Mouse (Mus musculus): Measurements from ENCODE around the gene Dph7. TPM values are rescaled to one million over a fixed set of nuclear protein-coding genes. Genes with fewer than 3 reads are reported as not detected.
"Not testable (repeated sequence)": the region's sequence is repeated elsewhere in the genome, so short reads cannot be mapped to it uniquely, and the experiment has no call there.

The Dph7 gene
- polyA plus RNA-seq, 1 experiment from 2014 or later, result 22.3 TPM

DNA sequence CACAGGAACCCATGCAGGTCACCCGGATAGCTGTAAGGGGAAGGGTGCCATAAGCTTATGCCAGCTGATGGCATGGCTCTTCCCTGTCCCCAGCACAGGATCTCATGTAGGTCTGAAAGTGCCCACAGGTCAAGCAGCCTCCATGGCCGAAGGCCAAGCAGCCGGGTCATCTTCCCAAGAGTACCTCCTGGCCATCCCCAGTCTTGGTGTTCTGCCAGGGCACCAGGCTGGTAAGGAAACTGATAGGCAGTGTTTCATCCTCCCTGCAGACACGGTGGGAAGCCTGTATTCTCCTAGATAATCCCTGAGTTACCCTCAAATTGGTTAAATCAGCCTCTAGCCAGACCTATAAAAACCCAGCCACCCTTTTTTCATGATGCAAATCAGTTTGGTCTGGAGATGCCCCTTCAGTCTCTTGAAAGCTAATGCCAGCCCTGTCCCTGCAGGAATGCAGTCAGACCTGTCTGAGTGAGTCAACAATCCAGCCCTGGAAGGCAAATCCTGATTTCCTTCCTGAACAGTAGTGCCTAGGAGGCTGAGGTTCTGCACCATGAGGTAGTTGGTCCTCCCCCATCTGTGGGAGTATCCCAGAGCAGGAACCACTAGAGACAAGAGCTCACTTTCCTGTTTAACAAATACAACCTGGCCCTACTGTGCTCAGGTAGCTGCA lies 34.3 kb upstream of the Dph7 start:
- no peaks in the 10 kb centered on the region for H3K9me3 ChIP-seq (ENCODE audit: control insufficient read depth, low read length)
- ATAC-seq (ENCODE audit: low read depth), result peak; percentile 92
- H3K27me3 ChIP-seq (ENCODE audit: control insufficient read depth, insufficient read depth, low read depth, low read length), result no peaks in the 10 kb centered on the region
- H3K27ac ChIP-seq (ENCODE audit: low read length), result peak overlapping the region; percentile 99
- H3K4me3 ChIP-seq (ENCODE audit: low read length), result peak overlapping the region; percentile 17
- WGBS, result 48% methylated on average over 4 of the region's 4 CpGs
- H3K4me2 ChIP-seq (ENCODE audit: low read depth, low read length), result peak overlapping the region; percentile 49
- H3K36me3 ChIP-seq (ENCODE audit: control insufficient read depth, insufficient read depth, low read length), result no peaks in the 10 kb centered on the region; the same call in 1 of the 2 replicates
- peak overlapping the region; percentile 36; the same call in 1 of the 2 replicates for H3K9ac ChIP-seq (ENCODE audit: low read length)
- H3K4me1 ChIP-seq (replicated peaks; ENCODE audit: control insufficient read depth, insufficient read depth, low read length), result peaks cover 24% of the 10 kb centered on the region

DNA sequence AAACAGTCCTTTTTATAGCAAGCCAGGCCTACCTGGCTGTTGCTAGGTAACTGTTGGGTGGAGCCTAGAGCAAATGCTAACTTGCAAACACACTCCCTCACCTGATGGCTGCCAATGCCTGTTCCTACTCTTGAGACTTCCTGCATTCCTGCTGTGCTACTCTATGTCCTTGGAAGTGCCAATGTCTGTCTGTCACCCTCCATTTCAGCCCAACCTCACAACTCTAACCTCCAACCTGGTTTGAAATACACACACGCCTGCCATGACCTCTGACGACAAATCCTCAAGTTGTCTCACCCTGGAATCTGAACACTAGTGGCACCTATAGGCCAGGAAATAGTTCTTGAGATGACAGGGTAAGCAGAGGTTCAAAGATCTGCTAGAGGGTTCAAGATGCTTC lies 33.1 kb upstream of the Dph7 start:
- Histone ChIP-seq H3K4me2 (ENCODE audit: low read depth, low read length) (no peak overlapping the region), H3K9ac (ENCODE audit: low read length) (no peak overlapping the region), H3K36me3 (ENCODE audit: control insufficient read depth, insufficient read depth, low read length) (no peaks in the 10 kb centered on the region; the same call in 1 of the 2 replicates), H3K4me3 (ENCODE audit: low read length) (no peak overlapping the region), H3K27me3 (ENCODE audit: control insufficient read depth, insufficient read depth, low read depth, low read length) (no peaks in the 10 kb centered on the region), H3K27ac (ENCODE audit: low read length) (peak overlapping the region; percentile 99), H3K9me3 (ENCODE audit: control insufficient read depth, low read length) (no peaks in the 10 kb centered on the region), H3K4me1 (replicated peaks; ENCODE audit: control insufficient read depth, insufficient read depth, low read length) (peaks cover 24% of the 10 kb centered on the region)
- peak; percentile 56 for ATAC-seq (ENCODE audit: low read depth)
- 22% methylated on average over 2 of the region's 2 CpGs for WGBS

DNA sequence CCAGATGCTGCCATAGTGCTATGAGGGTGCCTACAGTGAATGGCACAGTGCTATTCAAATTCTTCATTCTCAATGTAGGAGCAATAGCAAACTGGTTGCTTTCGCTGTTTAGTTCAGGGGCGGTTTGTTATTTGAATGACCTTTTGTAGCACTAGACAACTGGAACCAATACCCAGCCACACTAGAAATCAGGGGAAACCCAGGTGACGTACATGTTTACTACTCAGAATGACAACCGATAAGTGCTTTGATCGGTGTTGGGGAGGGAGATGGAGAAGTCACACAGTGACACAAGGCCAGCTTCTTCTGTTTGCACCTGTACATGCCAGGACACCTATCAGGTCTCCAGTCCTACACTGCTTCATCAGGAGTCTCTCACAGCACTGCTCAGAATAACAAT lies 32.6 kb upstream of the Dph7 start:
- WGBS, result 90% methylated on average over 5 of the region's 5 CpGs
- peak overlapping the region; percentile 99 for H3K27ac ChIP-seq (ENCODE audit: low read length)

DNA sequence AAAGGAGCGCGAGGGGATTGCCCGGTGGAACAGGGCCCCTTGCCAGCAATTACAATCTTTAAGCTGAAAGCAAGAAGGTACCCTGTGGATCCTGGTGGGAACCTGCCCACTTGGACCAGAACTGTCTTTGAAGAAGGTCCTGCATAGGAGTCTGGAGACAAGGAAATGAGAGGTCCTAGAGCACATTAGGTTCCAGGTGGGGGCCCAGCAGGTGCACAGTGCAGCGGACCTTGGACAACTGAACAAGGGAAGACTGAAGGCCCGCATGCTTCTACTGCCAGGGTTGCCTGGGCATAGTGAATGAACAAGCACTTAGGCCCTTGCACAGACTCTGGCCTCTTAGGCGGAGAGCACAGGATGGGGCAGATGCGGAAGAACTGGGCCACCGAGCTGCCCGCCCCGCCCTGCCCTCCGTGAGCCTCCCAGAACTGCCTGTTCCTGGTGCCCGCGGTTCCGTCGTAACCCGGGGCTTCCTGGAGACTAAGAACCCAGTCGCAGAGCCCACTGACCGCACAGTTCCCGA lies 27.7 kb upstream of the Dph7 start:
- Histone ChIP-seq H3K27ac (ENCODE audit: low read length) (peak overlapping the region; percentile 97), H3K4me2 (ENCODE audit: low read depth, low read length) (peak overlapping the region; percentile 97), H3K27me3 (ENCODE audit: control insufficient read depth, insufficient read depth, low read depth, low read length) (no peaks in the 10 kb centered on the region), H3K4me3 (ENCODE audit: low read length) (peak overlapping the region; percentile 85), H3K9me3 (ENCODE audit: control insufficient read depth, low read length) (no peaks in the 10 kb centered on the region), H3K36me3 (ENCODE audit: control insufficient read depth, insufficient read depth, low read length) (no peaks in the 10 kb centered on the region), H3K4me1 (replicated peaks; ENCODE audit: control insufficient read depth, insufficient read depth, low read length) (peaks cover 12% of the 10 kb centered on the region), H3K9ac (ENCODE audit: low read length) (peak overlapping the region; percentile 90)
- peak; percentile 64 for ATAC-seq (ENCODE audit: low read depth)
- WGBS, result 4% methylated on average over 18 of the region's 19 CpGs

More for the DNA sequence above, 32.6 kb upstream of the Dph7 start:
- Histone ChIP-seq H3K27me3 (ENCODE audit: control insufficient read depth, insufficient read depth, low read depth, low read length) (no peaks in the 10 kb centered on the region), H3K4me2 (ENCODE audit: low read depth, low read length) (no peak overlapping the region), H3K9me3 (ENCODE audit: control insufficient read depth, low read length) (no peaks in the 10 kb centered on the region), H3K36me3 (ENCODE audit: control insufficient read depth, insufficient read depth, low read length) (no peaks in the 10 kb centered on the region; the same call in 1 of the 2 replicates), H3K4me1 (replicated peaks; ENCODE audit: control insufficient read depth, insufficient read depth, low read length) (peaks cover 27% of the 10 kb centered on the region), H3K4me3 (ENCODE audit: low read length) (no peak overlapping the region), H3K9ac (ENCODE audit: low read length) (no peak overlapping the region)
- ATAC-seq (ENCODE audit: low read depth), result no peak

DNA sequence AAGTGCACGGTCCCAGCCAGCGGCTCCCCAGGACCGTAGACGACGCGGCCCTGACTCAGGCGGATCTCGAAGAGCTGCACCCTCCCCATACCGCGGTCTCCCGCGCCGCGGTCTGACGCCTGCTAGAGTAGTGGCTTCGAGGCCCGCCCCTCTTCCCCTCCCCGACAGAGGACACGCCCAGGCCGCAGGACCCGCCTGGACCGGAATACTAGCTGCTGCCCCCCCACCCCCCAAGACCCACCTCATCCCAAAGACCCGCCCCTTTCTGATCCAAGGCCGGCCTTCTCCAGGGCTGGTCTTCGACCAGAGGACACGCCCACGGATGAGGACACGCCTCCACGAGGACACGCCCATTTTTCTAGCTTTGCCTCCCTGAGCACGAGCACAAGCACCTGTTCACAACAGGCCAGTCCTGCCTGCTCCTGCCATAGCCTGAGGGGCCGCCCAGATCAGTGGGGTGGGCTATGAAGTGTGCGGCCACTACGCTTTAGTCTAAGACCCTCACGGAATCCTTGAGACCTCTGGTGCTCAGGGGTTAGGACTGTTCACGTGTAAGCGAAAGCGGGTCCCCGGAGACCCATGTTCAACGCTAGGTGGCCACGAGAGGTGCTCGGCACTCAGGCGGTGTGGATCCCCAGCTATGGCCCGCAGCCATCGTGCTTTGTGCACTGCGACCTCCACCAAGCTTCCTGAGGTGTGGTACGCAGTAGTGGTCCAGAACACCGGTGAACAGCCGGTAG lies 27.0 kb upstream of the Dph7 start, which contains the start of gene Arrdc1:
Gene Arrdc1, minus strand, starts transcription at position 196 of the 740 bp plus-strand sequence.
- WGBS, result under 1% methylated on average over 48 of the region's 49 CpGs
- H3K27me3 ChIP-seq (ENCODE audit: control insufficient read depth, insufficient read depth, low read depth, low read length), result no peaks in the 10 kb centered on the region
- H3K9ac ChIP-seq (ENCODE audit: low read length), result peak within 1 kb of the TSS; percentile 90
- no peaks in the 10 kb centered on the region for H3K9me3 ChIP-seq (ENCODE audit: control insufficient read depth, low read length)
- H3K4me1 ChIP-seq (replicated peaks; ENCODE audit: control insufficient read depth, insufficient read depth, low read length), result peaks cover 8% of the 10 kb centered on the region
- peak; percentile 95 for ATAC-seq (ENCODE audit: low read depth)
- peak within 1 kb of the TSS; percentile 97 for H3K4me2 ChIP-seq (ENCODE audit: low read depth, low read length)
- H3K4me3 ChIP-seq (ENCODE audit: low read length), result peak within 1 kb of the TSS; percentile 85
- no peaks in the 10 kb centered on the region for H3K36me3 ChIP-seq (ENCODE audit: control insufficient read depth, insufficient read depth, low read length)
- H3K27ac ChIP-seq (ENCODE audit: low read length), result peak within 1 kb of the TSS; percentile 97

DNA sequence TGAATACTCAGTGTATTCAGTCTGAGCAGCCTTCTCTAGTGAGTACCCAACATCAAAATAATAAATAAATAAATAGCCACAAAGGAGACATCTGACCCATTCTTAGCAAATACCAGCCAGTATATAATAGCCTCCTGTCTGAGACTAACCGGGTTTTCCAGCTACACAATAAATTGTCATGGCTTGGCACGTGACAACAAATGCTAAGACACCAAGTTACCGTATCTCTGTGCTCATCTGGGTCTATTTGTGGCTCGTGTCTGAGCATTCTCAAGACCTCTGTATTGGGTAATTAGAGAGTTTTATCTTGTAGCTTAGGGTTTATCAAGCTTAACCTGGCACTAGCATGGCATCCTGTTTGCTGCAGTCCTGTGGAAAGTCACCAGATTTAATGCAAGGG lies 20.1 kb upstream of the Dph7 start:
- Histone ChIP-seq H3K27ac (ENCODE audit: low read length) (no peak overlapping the region), H3K36me3 (ENCODE audit: control insufficient read depth, insufficient read depth, low read length) (no peaks in the 10 kb centered on the region), H3K4me1 (replicated peaks; ENCODE audit: control insufficient read depth, insufficient read depth, low read length) (no peaks in the 10 kb centered on the region), H3K4me2 (ENCODE audit: low read depth, low read length) (no peak overlapping the region), H3K9me3 (ENCODE audit: control insufficient read depth, low read length) (no peaks in the 10 kb centered on the region), H3K27me3 (ENCODE audit: control insufficient read depth, insufficient read depth, low read depth, low read length) (no peaks in the 10 kb centered on the region), H3K9ac (ENCODE audit: low read length) (no peak overlapping the region), H3K4me3 (ENCODE audit: low read length) (no peak overlapping the region)
- ATAC-seq (ENCODE audit: low read depth), result no peak
- WGBS, result 77% methylated on average over 4 of the region's 4 CpGs

DNA sequence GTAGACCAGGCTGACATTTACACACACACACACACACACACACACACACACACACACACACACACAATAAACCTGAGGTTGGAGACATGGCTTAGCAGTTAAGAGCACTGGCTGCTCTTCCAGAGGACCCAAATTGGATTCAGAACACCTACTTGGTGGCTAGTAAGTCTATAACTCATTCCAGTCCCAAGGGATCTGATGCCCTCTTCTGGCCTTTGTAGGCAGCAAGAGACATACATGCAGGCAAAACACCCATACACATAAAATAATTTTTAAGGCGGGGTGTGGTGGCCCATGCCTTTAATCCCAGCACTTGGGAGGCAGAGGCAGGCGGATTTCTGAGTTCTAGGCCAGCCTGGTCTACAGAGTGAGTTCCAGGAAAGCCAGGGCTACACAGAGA lies 17.9 kb upstream of the Dph7 start:
- not testable (repeated sequence) for H3K27me3 ChIP-seq (ENCODE audit: control insufficient read depth, insufficient read depth, low read depth, low read length); H3K4me2 ChIP-seq (ENCODE audit: low read depth, low read length); H3K9me3 ChIP-seq (ENCODE audit: control insufficient read depth, low read length); H3K27ac ChIP-seq (ENCODE audit: low read length); H3K36me3 ChIP-seq (ENCODE audit: control insufficient read depth, insufficient read depth, low read length); H3K4me1 ChIP-seq (replicated peaks; ENCODE audit: control insufficient read depth, insufficient read depth, low read length); H3K4me3 ChIP-seq (ENCODE audit: low read length); ATAC-seq (ENCODE audit: low read depth); H3K9ac ChIP-seq (ENCODE audit: low read length)
- 36% methylated on average over 2 of the region's 2 CpGs for WGBS

DNA sequence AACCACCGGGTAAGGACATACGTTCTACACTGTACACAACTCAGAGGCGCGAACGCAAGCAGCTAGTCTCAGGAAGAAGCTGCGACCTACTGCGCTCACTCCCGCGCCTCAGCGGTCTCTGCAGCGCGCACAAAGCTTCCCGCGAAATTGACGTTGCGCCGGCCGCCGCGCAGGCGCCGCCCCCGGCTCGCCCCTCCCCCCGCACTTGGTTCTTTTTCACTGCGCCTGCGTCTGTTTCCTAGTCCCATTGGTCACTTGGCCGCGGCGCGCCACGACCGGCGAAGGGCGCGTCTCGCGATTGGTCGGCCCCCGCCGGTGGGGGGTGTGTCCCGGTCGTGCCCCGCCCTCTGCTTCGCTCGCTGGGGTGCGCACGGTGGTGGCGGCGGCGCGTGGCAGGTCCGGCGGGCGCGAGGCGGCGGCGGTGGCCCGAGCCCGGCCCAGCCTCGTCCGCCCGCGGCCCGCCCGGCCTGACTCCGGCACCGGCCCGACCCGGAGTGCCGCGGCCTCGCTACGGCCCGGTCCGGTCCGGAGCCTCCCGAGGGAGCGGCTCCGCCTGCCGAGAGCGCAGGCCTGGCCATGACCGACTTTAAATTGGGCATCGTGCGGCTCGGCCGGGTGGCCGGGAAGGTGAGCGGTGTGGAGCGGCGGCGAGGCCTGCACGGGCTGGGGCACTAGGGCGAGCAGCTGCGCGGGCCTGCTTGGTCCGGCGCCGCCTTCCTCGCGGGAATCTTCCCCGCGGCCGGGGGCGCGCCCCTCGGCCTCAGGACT lies 12.6 kb upstream of the Dph7 start, which contains the start of gene Zmynd19:
Gene Zmynd19, plus strand, starts transcription at position 372 of the 768 bp plus-strand sequence.
- Histone ChIP-seq H3K4me2 (ENCODE audit: low read depth, low read length) (peak within 1 kb of the TSS; percentile 88), H3K27me3 (ENCODE audit: control insufficient read depth, insufficient read depth, low read depth, low read length) (no peaks in the 10 kb centered on the region), H3K4me3 (ENCODE audit: low read length) (peak within 1 kb of the TSS; percentile 93), H3K4me1 (replicated peaks; ENCODE audit: control insufficient read depth, insufficient read depth, low read length) (peaks cover 13% of the 10 kb centered on the region), H3K27ac (ENCODE audit: low read length) (peak within 1 kb of the TSS; percentile 54), H3K9ac (ENCODE audit: low read length) (peak within 1 kb of the TSS; percentile 91), H3K9me3 (ENCODE audit: control insufficient read depth, low read length) (no peaks in the 10 kb centered on the region), H3K36me3 (ENCODE audit: control insufficient read depth, insufficient read depth, low read length) (peaks cover 9% of the 10 kb centered on the region)
- ATAC-seq (ENCODE audit: low read depth), result peak; percentile 100
- under 1% methylated on average over 70 of the region's 108 CpGs for WGBS

All from lung, embryonic 16.5 days (tissue).